Mouse (Mus musculus): Measurements from ENCODE around the gene Zscan4-ps1.
"Not testable (repeated sequence)": the region's sequence is repeated elsewhere in the genome, so short reads cannot be mapped to it uniquely, and the experiment has no call there.

Gene Zscan4-ps1

GRCm38 (mm10) chr7:11069591-11069990, at the start of gene Zscan4-ps1:
Gene Zscan4-ps1 (minus strand): TSS chr7:11069691.
- DNase-seq (ENCODE audit: extremely low read depth, insufficient read length, low spot score) = not testable (repeated sequence)
